Mouse (Mus musculus): ENCODE measurements around the gene Gaa. TPM values are rescaled to one million over a fixed set of nuclear protein-coding genes. Genes with fewer than 3 reads are reported as not detected.
"Not testable (repeated sequence)": the region's sequence is repeated elsewhere in the genome, so short reads cannot be mapped to it uniquely, and the experiment has no call there.

Gene Gaa
- 100 to 1,000 TPM; 131 to 136 TPM for total RNA-seq (2021)
- long read RNA-seq, transcript Gaa-201 (20 exons, 3,363 nt) = minor isoform, 7 of 148 reads
- long read RNA-seq, transcript Gaa-203 (20 exons, 3,633 nt) = major isoform, 111 of 148 reads
- long read RNA-seq, partial matches to known transcripts = 24 of 148 reads
- long read RNA-seq, other reads (novel, unspliced or antisense) = 6 of 148 reads

- peak; percentile 98 for DNase-seq (ENCODE audit: low spot score in 2 of 2)
These were observed at the start of gene Gaa for GRCm38 (mm10) chr11:119267768-119268556. TSS of gene Gaa (plus strand) at chr11:119267887.

GRCm38 (mm10) chr11:119219816-119220465 is 47.7 kb upstream of the Gaa start:
- DNase-seq (ENCODE audit: low spot score in 2 of 2) = peak; percentile 86 to 87

- DNase-seq (ENCODE audit: low spot score in 2 of 2) = no peak
These were observed 45.7 kb upstream of the Gaa start for GRCm38 (mm10) chr11:119221812-119222510.

- DNase-seq (ENCODE audit: low spot score in 2 of 2) = peak in 1 of 2 experiments; percentile 54
These were observed 44.4 kb upstream of the Gaa start for GRCm38 (mm10) chr11:119223124-119223890.

- DNase-seq (ENCODE audit: low spot score in 2 of 2) = no peak
These were observed 42.8 kb upstream of the Gaa start for GRCm38 (mm10) chr11:119224926-119225325.

- DNase-seq (ENCODE audit: low spot score in 2 of 2) = no peak
These were observed 42.1 kb upstream of the Gaa start for GRCm38 (mm10) chr11:119225634-119226033.

- DNase-seq (ENCODE audit: low spot score in 2 of 2) = no peak
These were observed 40.1 kb upstream of the Gaa start for GRCm38 (mm10) chr11:119227591-119227990.

- peak; percentile 65 to 78 for DNase-seq (ENCODE audit: low spot score in 2 of 2)
These were observed 39.5 kb upstream of the Gaa start, which contains the start of the genes Tbc1d16 and Ccdc40 for GRCm38 (mm10) chr11:119228091-119228781. TSS of gene Tbc1d16 (minus strand) at chr11:119228499. TSS of gene Ccdc40 (plus strand) at chr11:119228572.

- peak; percentile 67 to 73 for DNase-seq (ENCODE audit: low spot score in 2 of 2)
These were observed 38.7 kb upstream of the Gaa start for GRCm38 (mm10) chr11:119228846-119229626.

- DNase-seq (ENCODE audit: low spot score in 2 of 2) = no peak
These were observed 32.9 kb upstream of the Gaa start for GRCm38 (mm10) chr11:119234770-119235169.

- peak; percentile 75 for DNase-seq (ENCODE audit: low spot score in 2 of 2)
These were observed 32.1 kb upstream of the Gaa start for GRCm38 (mm10) chr11:119235596-119235995.

- no peak for DNase-seq (ENCODE audit: low spot score in 2 of 2)
These were observed 31.3 kb upstream of the Gaa start for GRCm38 (mm10) chr11:119236354-119236753.

GRCm38 (mm10) chr11:119237007-119237406 is 30.7 kb upstream of the Gaa start:
- DNase-seq (ENCODE audit: low spot score in 2 of 2) = no peak

- DNase-seq (ENCODE audit: low spot score in 2 of 2) = no peak
These were observed 30.0 kb upstream of the Gaa start for GRCm38 (mm10) chr11:119237568-119238304.

- DNase-seq (ENCODE audit: low spot score in 2 of 2) = no peak
These were observed 29.4 kb upstream of the Gaa start for GRCm38 (mm10) chr11:119238305-119238721.

- no peak for DNase-seq (ENCODE audit: low spot score in 2 of 2)
These were observed 28.2 kb upstream of the Gaa start for GRCm38 (mm10) chr11:119239480-119239879.

- not testable (repeated sequence) for DNase-seq (ENCODE audit: low spot score in 2 of 2)
These were observed 22.1 kb upstream of the Gaa start for GRCm38 (mm10) chr11:119245543-119245942.

- peak; percentile 49 to 54 for DNase-seq (ENCODE audit: low spot score in 2 of 2)
These were observed 18.7 kb upstream of the Gaa start for GRCm38 (mm10) chr11:119249011-119249410.
